Comparison of ENCODE assay signal across 43 mouse cellular contexts in genomic region chr5:92287840-92288239, GRCm38 (mm10). TPM values are rescaled to one million over a fixed set of nuclear protein-coding genes. Genes with fewer than 3 reads are reported as not detected.
"Had no signal": no experiment of that assay in that cellular context is flagged by ENCODE, and none has a peak within 500 bp of the region (broad histone marks: within the 10 kb centered on the region; RNA-seq: fewer than 3 reads in every experiment).

No protein-coding gene starts in this region.

- ATAC-seq: liver, postnatal 0 days; lung, postnatal 0 days; midbrain, embryonic 13.5 days; midbrain, embryonic 15.5 days; midbrain, embryonic 16.5 days had no signal

- H3K9me3 ChIP-seq: limb, embryonic 10.5 days; limb, embryonic 12.5 days; limb, embryonic 13.5 days; limb, embryonic 15.5 days; liver, embryonic 13.5 days; liver, embryonic 15.5 days; lung, embryonic 15.5 days; megakaryocyte, embryonic 14.5 days; midbrain, embryonic 10.5 days; midbrain, embryonic 12.5 days; midbrain, embryonic 13.5 days; midbrain, embryonic 15.5 days; neural tube, embryonic 12.5 days had no signal

- DNase-seq: left cerebral cortex, postnatal 4 days; liver; liver, embryonic 13.5 days; liver, postnatal 0 days; lung, adult 18-20 months; lung, adult 2 months; lung, embryonic 14.5 days; lung, postnatal 10 days; lung, postnatal 14 days; lung, postnatal 36 days; lung, postnatal 4 days; midbrain, embryonic 14.5 days had no signal

- H3K27ac ChIP-seq: limb, embryonic 10.5 days; limb, embryonic 12.5 days; limb, embryonic 13.5 days; limb, embryonic 15.5 days; liver, embryonic 13.5 days; liver, embryonic 14.5 days; liver, embryonic 15.5 days; lung, embryonic 15.5 days; macrophage; midbrain, embryonic 10.5 days; midbrain, embryonic 12.5 days; midbrain, embryonic 13.5 days; midbrain, embryonic 15.5 days; neural tube, embryonic 12.5 days had no signal

- H3K9ac ChIP-seq: limb, embryonic 12.5 days; limb, embryonic 13.5 days; limb, embryonic 15.5 days; liver, embryonic 13.5 days; liver, embryonic 14.5 days; liver, embryonic 15.5 days; liver, postnatal 0 days; lung, embryonic 14.5 days; lung, embryonic 15.5 days; midbrain, embryonic 12.5 days; midbrain, embryonic 13.5 days; midbrain, embryonic 15.5 days; neural tube, embryonic 12.5 days had no signal

- H3K27me3 ChIP-seq: limb, embryonic 12.5 days; limb, embryonic 13.5 days; limb, embryonic 15.5 days; liver, embryonic 13.5 days; liver, embryonic 15.5 days; lung, embryonic 15.5 days; megakaryocyte, embryonic 14.5 days; midbrain, embryonic 12.5 days; midbrain, embryonic 13.5 days; midbrain, embryonic 15.5 days; neural tube, embryonic 12.5 days had no signal

- H3K4me1 ChIP-seq: limb, embryonic 10.5 days; limb, embryonic 12.5 days; limb, embryonic 13.5 days; midbrain, embryonic 10.5 days; midbrain, embryonic 12.5 days; midbrain, embryonic 13.5 days; midbrain, embryonic 15.5 days; neural tube, embryonic 12.5 days had no signal

- H3K4me2 ChIP-seq: limb, embryonic 12.5 days; limb, embryonic 13.5 days; limb, embryonic 15.5 days; liver, embryonic 13.5 days; liver, embryonic 15.5 days; lung, embryonic 14.5 days; lung, embryonic 15.5 days; midbrain, embryonic 11.5 days; midbrain, embryonic 12.5 days; midbrain, embryonic 13.5 days; midbrain, embryonic 15.5 days; neural tube, embryonic 12.5 days had no signal

- H3K4me3 ChIP-seq: limb, embryonic 10.5 days; limb, embryonic 12.5 days; limb, embryonic 13.5 days; limb, embryonic 15.5 days; liver, embryonic 13.5 days; liver, embryonic 15.5 days; lung, embryonic 15.5 days; megakaryocyte, embryonic 14.5 days; midbrain, embryonic 10.5 days; midbrain, embryonic 12.5 days; midbrain, embryonic 13.5 days; midbrain, embryonic 15.5 days; myocyte; neural tube, embryonic 12.5 days had no signal

RNA-seq across cellular contexts. Expression of gene Ppef2, which starts 31.8 kb away (rescaled TPM):
- total RNA-seq: liver, adult 2 months; megakaryocyte-erythroid progenitor cell, adult 5-6 weeks; monocyte, adult 5-6 weeks had no signal
- polyA plus RNA-seq: limb, embryonic 12.5 days; liver, embryonic 13.5 days; liver, embryonic 16.5 days; liver, postnatal 0 days; macrophage; midbrain, embryonic 11.5 days; neural tube, embryonic 11.5 days had no signal

RNA-seq across cellular contexts. Expression of gene Cxcl9, which starts 40.0 kb away (rescaled TPM):
- total RNA-seq: left cerebral cortex, postnatal 10 days; left cerebral cortex, postnatal 14 days; left cerebral cortex, postnatal 25 days; left cerebral cortex, postnatal 36 days; left cerebral cortex, postnatal 4 days; megakaryocyte-erythroid progenitor cell, adult 5-6 weeks; midbrain, postnatal 0 days; monocyte, adult 5-6 weeks had no signal
- polyA plus RNA-seq: limb, embryonic 10.5 days; limb, embryonic 11.5 days; limb, embryonic 12.5 days; liver, embryonic 13.5 days; liver, embryonic 15.5 days; lung, embryonic 14.5 days; lung, embryonic 15.5 days; lung, embryonic 16.5 days; lung, postnatal 0 days; midbrain, embryonic 10.5 days; midbrain, embryonic 11.5 days; midbrain, embryonic 12.5 days; midbrain, embryonic 13.5 days; midbrain, embryonic 14.5 days; midbrain, embryonic 15.5 days; midbrain, embryonic 16.5 days; midbrain, postnatal 0 days; neural tube, embryonic 11.5 days; neural tube, embryonic 12.5 days had no signal

RNA-seq across cellular contexts. Expression of gene Art3, which starts 43.8 kb away (rescaled TPM):
- total RNA-seq: megakaryocyte, adult 5-6 weeks; megakaryocyte-erythroid progenitor cell, adult 5-6 weeks had no signal
- polyA plus RNA-seq: macrophage had no signal
